Mouse (Mus musculus) embryonic facial prominence, embryonic 15.5 days (tissue): Measurements from ENCODE around the gene Nkiras2. TPM values are rescaled to one million over a fixed set of nuclear protein-coding genes. Genes with fewer than 3 reads are reported as not detected.

ENCODE experiments used
- ATAC-seq: fragments of 200-750 bp; cut with Nextera tagmentation; 2 replicates; pipeline ENCODE4 v1.8.0; 2017; ENCODE audit warnings: low read depth, moderate TSS enrichment; ENCODE audit not compliant: insufficient number of reproducible peaks, low FRiP score, low TSS enrichment
- H3K27ac ChIP-seq: fragments of 300-500 bp; sonication (generic); replicated peaks from 2 replicates; pipeline ENCODE4 v1.5.1; 2015; ENCODE audit warnings: mild to moderate bottlenecking, inconsistent platforms
- H3K27me3 ChIP-seq: fragments of 300-500 bp; sonication (generic); 2 replicates; pipeline ENCODE4 v1.6.1; 2015; ENCODE audit warnings: inconsistent platforms
- H3K36me3 ChIP-seq: fragments of 300-500 bp; sonication (generic); 2 replicates; pipeline ENCODE4 v1.6.1; 2015; ENCODE audit warnings: mild to moderate bottlenecking, inconsistent platforms
- H3K4me1 ChIP-seq: fragments of 300-500 bp; sonication (generic); 2 replicates; pipeline ENCODE4 v1.6.1; 2015; ENCODE audit warnings: inconsistent platforms
- H3K4me2 ChIP-seq: fragments of 300-500 bp; sonication (generic); replicated peaks from 2 replicates; pipeline ENCODE4 v1.6.1; 2015; ENCODE audit warnings: mild to moderate bottlenecking, inconsistent platforms
- H3K4me3 ChIP-seq: fragments of 300-500 bp; sonication (generic); replicated peaks from 2 replicates; pipeline ENCODE4 v1.5.1; 2015; ENCODE audit warnings: mild to moderate bottlenecking, inconsistent platforms
- H3K9ac ChIP-seq: fragments of 300-500 bp; sonication (generic); 2 replicates; pipeline ENCODE4 v1.6.1; 2015; ENCODE audit warnings: inconsistent platforms
- H3K9me3 ChIP-seq: fragments of 300-500 bp; sonication (generic); replicated peaks from 2 replicates; pipeline ENCODE4 v1.6.1; 2016; ENCODE audit warnings: inconsistent platforms
- WGBS: fragments of 180-500 bp; shearing (Covaris S2); methylation state at CpG from one replicate; pipeline ENCODE4 v1.1.7; 2015; 5-methylcytosine and 5-hydroxymethylcytosine counted together
- polyA plus RNA-seq: library from polyadenylated mRNA; unstranded; fragments of >200 nt; fragmentation: Nextera tagmentation; extraction: Ambion mirVana; gene quantifications from 2 replicates; pipeline ENCODE4 v1.2.1, GENCODE M21; 2015

Gene Nkiras2
- polyA plus RNA-seq, result 74.6 and 75.5 TPM in 2 replicates

- Histone ChIP-seq H3K27me3 (no peaks in the 10 kb centered on the region), H3K4me2 (peak within 1 kb of the TSS; percentile 56), H3K9me3 (no peaks in the 10 kb centered on the region), H3K36me3 (0 out of 2 replicates have a peak, but pooled peaks cover 4% of the 10 kb centered on the region), H3K4me1 (peaks cover 26% of the 10 kb centered on the region), H3K9ac (peak within 1 kb of the TSS; percentile 87), H3K4me3 (peak within 1 kb of the TSS; percentile 92), H3K27ac (peak within 1 kb of the TSS; percentile 97)
- under 1% methylated on average over 36 of the region's 36 CpGs for WGBS
- ATAC-seq, result peak; percentile 44
These were observed at the start of gene Nkiras2 for GRCm38 (mm10) chr11:100618761-100619484. Gene Nkiras2, plus strand, starts transcription at chr11:100619244.

- WGBS, result 62% methylated on average over 9 of the region's 9 CpGs
- Histone ChIP-seq H3K4me2 (no peak overlapping the region), H3K4me1 (peaks cover 14% of the 10 kb centered on the region), H3K9me3 (no peaks in the 10 kb centered on the region), H3K27ac (no peak overlapping the region), H3K36me3 (no peaks in the 10 kb centered on the region), H3K4me3 (no peak overlapping the region), H3K9ac (no peak overlapping the region), H3K27me3 (peaks cover 12% of the 10 kb centered on the region)
- no peak for ATAC-seq
These were observed 49.3 kb upstream of the Nkiras2 start for GRCm38 (mm10) chr11:100569789-100570188.

- Histone ChIP-seq H3K27ac (no peak overlapping the region), H3K9me3 (no peaks in the 10 kb centered on the region), H3K27me3 (peaks cover 12% of the 10 kb centered on the region), H3K4me1 (peaks cover 20% of the 10 kb centered on the region), H3K4me2 (peak overlapping the region; percentile 43), H3K9ac (no peak overlapping the region), H3K4me3 (peak overlapping the region; percentile 17), H3K36me3 (no peaks in the 10 kb centered on the region)
- WGBS, result 12% methylated on average over 8 of the region's 8 CpGs
- ATAC-seq, result no peak
These were observed 48.4 kb upstream of the Nkiras2 start for GRCm38 (mm10) chr11:100570430-100571201.

- Histone ChIP-seq H3K36me3 (no peaks in the 10 kb centered on the region), H3K4me1 (peaks cover 26% of the 10 kb centered on the region), H3K9ac (no peak overlapping the region), H3K4me3 (peak overlapping the region; percentile 17), H3K4me2 (peak overlapping the region; percentile 43), H3K9me3 (no peaks in the 10 kb centered on the region), H3K27me3 (peaks cover 12% of the 10 kb centered on the region), H3K27ac (no peak overlapping the region)
- 10% methylated on average over 16 of the region's 16 CpGs for WGBS
- ATAC-seq, result no peak
These were observed 47.9 kb upstream of the Nkiras2 start for GRCm38 (mm10) chr11:100571202-100571567.

- 86% methylated on average over 3 of the region's 3 CpGs for WGBS
- Histone ChIP-seq H3K4me1 (peaks cover 29% of the 10 kb centered on the region), H3K27ac (peak overlapping the region; percentile 79; the same call in 1 of the 2 replicates)
These were observed 44.9 kb upstream of the Nkiras2 start for GRCm38 (mm10) chr11:100574188-100574587.

GRCm38 (mm10) chr11:100574708-100575483, 44.1 kb upstream of the Nkiras2 start, which contains the start of gene Cnp:
Gene Cnp, plus strand, starts transcription at chr11:100574904.
- WGBS, result 1% methylated on average over 47 of the region's 47 CpGs
- H3K9ac ChIP-seq, result peak within 1 kb of the TSS; percentile 33; the same call in 1 of the 2 replicates
- H3K36me3 ChIP-seq, result peaks cover 14% of the 10 kb centered on the region
- H3K27me3 ChIP-seq, result peaks cover 12% of the 10 kb centered on the region
- peak; percentile 81 for ATAC-seq
- peak within 1 kb of the TSS; percentile 70 for H3K4me2 ChIP-seq
- peaks cover 29% of the 10 kb centered on the region for H3K4me1 ChIP-seq
- H3K9me3 ChIP-seq, result no peaks in the 10 kb centered on the region
- peak within 1 kb of the TSS; percentile 64 for H3K4me3 ChIP-seq
- peak within 1 kb of the TSS; percentile 79 for H3K27ac ChIP-seq

More at GRCm38 (mm10) chr11:100574188-100574587, 44.9 kb upstream of the Nkiras2 start:
- no peak for ATAC-seq
- peaks cover 12% of the 10 kb centered on the region for H3K27me3 ChIP-seq
- H3K9me3 ChIP-seq, result no peaks in the 10 kb centered on the region
- H3K9ac ChIP-seq, result no peak overlapping the region
- peaks cover 7% of the 10 kb centered on the region; the same call in 1 of the 2 replicates for H3K36me3 ChIP-seq
- H3K4me2 ChIP-seq, result peak overlapping the region; percentile 70; the same call in 1 of the 2 replicates
- H3K4me3 ChIP-seq, result peak overlapping the region; percentile 64

- Histone ChIP-seq H3K27ac (peak overlapping the region; percentile 79; the same call in 1 of the 2 replicates), H3K4me1 (peaks cover 29% of the 10 kb centered on the region), H3K4me3 (peak overlapping the region; percentile 64), H3K36me3 (peaks cover 19% of the 10 kb centered on the region), H3K9ac (no peak overlapping the region), H3K4me2 (peak overlapping the region; percentile 70), H3K27me3 (peaks cover 12% of the 10 kb centered on the region), H3K9me3 (no peaks in the 10 kb centered on the region)
- 29% methylated on average over 2 of the region's 2 CpGs for WGBS
- ATAC-seq, result no peak
These were observed 43.6 kb upstream of the Nkiras2 start for GRCm38 (mm10) chr11:100575484-100575855.

GRCm38 (mm10) chr11:100576256-100576655, 42.8 kb upstream of the Nkiras2 start:
- Histone ChIP-seq H3K4me3 (peak overlapping the region; percentile 64), H3K36me3 (peaks cover 27% of the 10 kb centered on the region), H3K4me1 (peaks cover 22% of the 10 kb centered on the region), H3K9ac (no peak overlapping the region), H3K27ac (peak overlapping the region; percentile 17), H3K9me3 (no peaks in the 10 kb centered on the region), H3K27me3 (peaks cover 5% of the 10 kb centered on the region), H3K4me2 (0 out of 2 replicates have a peak overlapping the region, but pooled peaks have one; percentile 70)
- WGBS, result 68% methylated on average over 21 of the region's 21 CpGs
- ATAC-seq, result no peak

GRCm38 (mm10) chr11:100577852-100578599, 41.0 kb upstream of the Nkiras2 start:
- Histone ChIP-seq H3K4me3 (no peak overlapping the region), H3K4me1 (peaks cover 20% of the 10 kb centered on the region), H3K36me3 (peaks cover 44% of the 10 kb centered on the region), H3K9ac (no peak overlapping the region), H3K4me2 (no peak overlapping the region), H3K27me3 (no peaks in the 10 kb centered on the region), H3K27ac (no peak overlapping the region), H3K9me3 (no peaks in the 10 kb centered on the region)
- no peak for ATAC-seq
- WGBS, result 72% methylated on average over 8 of the region's 8 CpGs

GRCm38 (mm10) chr11:100579116-100579799, 39.8 kb upstream of the Nkiras2 start:
- H3K27ac ChIP-seq, result no peak overlapping the region
- no peaks in the 10 kb centered on the region for H3K9me3 ChIP-seq
- 91% methylated on average over 9 of the region's 9 CpGs for WGBS
- H3K4me2 ChIP-seq, result no peak overlapping the region
- H3K27me3 ChIP-seq, result no peaks in the 10 kb centered on the region
- no peak for ATAC-seq
- H3K9ac ChIP-seq, result no peak overlapping the region
- peaks cover 57% of the 10 kb centered on the region for H3K36me3 ChIP-seq
- H3K4me1 ChIP-seq, result peaks cover 18% of the 10 kb centered on the region
- no peak overlapping the region for H3K4me3 ChIP-seq
